Mouse (Mus musculus) stomach, postnatal 0 days (tissue): Measurements from ENCODE around the gene Hyal2. TPM values are rescaled to one million over a fixed set of nuclear protein-coding genes. Genes with fewer than 3 reads are reported as not detected.

Source experiments
- ATAC-seq: fragments of 200-750 bp; cut with Nextera tagmentation; 2 replicates; pipeline ENCODE4 v1.8.0; 2017; ENCODE audit not compliant: low FRiP score, low TSS enrichment
- DNase-seq: peaks from one replicate; pipeline ENCODE4 v3.0.0-alpha.2; 2016; ENCODE audit warnings: low spot score
- H3K27ac ChIP-seq: fragments of 300-500 bp; sonication (generic); replicated peaks from 2 replicates; pipeline ENCODE4 v1.5.1; 2014; ENCODE audit warnings: mild to moderate bottlenecking, control low read depth
- H3K27me3 ChIP-seq: fragments of 300-500 bp; sonication (generic); 2 replicates; pipeline ENCODE4 v1.6.1; 2014; ENCODE audit warnings: low read length; ENCODE audit not compliant: control insufficient read depth, insufficient read depth
- H3K36me3 ChIP-seq: fragments of 300-500 bp; sonication (generic); 2 replicates; pipeline ENCODE4 v1.6.1; 2014; ENCODE audit warnings: low read length, mixed read lengths; ENCODE audit not compliant: control insufficient read depth, insufficient read depth
- H3K4me1 ChIP-seq: fragments of 300-500 bp; sonication (generic); replicated peaks from 2 replicates; pipeline ENCODE4 v1.6.1; 2014; ENCODE audit warnings: antibody characterized with exemption; ENCODE audit not compliant: control insufficient read depth, insufficient read depth
- H3K4me2 ChIP-seq: fragments of 300-500 bp; sonication (generic); replicated peaks from 2 replicates; pipeline ENCODE4 v1.6.1; 2014; ENCODE audit warnings: low read depth, mild to moderate bottlenecking, control low read depth, moderate library complexity
- H3K4me3 ChIP-seq: fragments of 300-500 bp; sonication (generic); 2 replicates; pipeline ENCODE4 v1.5.1; 2014; ENCODE audit warnings: low read depth, low read length, control low read depth
- H3K9ac ChIP-seq: fragments of 300-500 bp; sonication (generic); 2 replicates; pipeline ENCODE4 v1.6.1; 2014; ENCODE audit warnings: mild to moderate bottlenecking, low read length, control low read depth, mixed read lengths
- H3K9me3 ChIP-seq: fragments of 300-500 bp; sonication (generic); 2 replicates; pipeline ENCODE4 v1.6.1; 2016; ENCODE audit warnings: low read length; ENCODE audit not compliant: control insufficient read depth
- CTCF ChIP-seq: IDR thresholded peaks from 2 replicates; pipeline ENCODE4 v1.5.1; 2016; ENCODE audit warnings: antibody characterized with exemption, low read depth, mild to moderate bottlenecking, moderate library complexity
- EP300 ChIP-seq: optimal IDR thresholded peaks from 2 replicates; pipeline ENCODE3; 2016; ENCODE audit warnings: antibody characterized with exemption
- WGBS: fragments of 180-500 bp; shearing (Covaris S2); extraction: QIAGEN DNeasy Blood & Tissue Kit; methylation state at CpG from one replicate; pipeline ENCODE4 v1.1.7; 2014; 5-methylcytosine and 5-hydroxymethylcytosine counted together
- polyA plus RNA-seq: library from polyadenylated mRNA; unstranded; fragments of >200 nt; fragmentation: Nextera tagmentation; extraction: Ambion mirVana; gene quantifications from 2 replicates; pipeline ENCODE4 v1.2.1, GENCODE M21; 2015

Hyal2 gene
- polyA plus RNA-seq, 1 experiment from 2014 or later: 50.4 TPM

DNA sequence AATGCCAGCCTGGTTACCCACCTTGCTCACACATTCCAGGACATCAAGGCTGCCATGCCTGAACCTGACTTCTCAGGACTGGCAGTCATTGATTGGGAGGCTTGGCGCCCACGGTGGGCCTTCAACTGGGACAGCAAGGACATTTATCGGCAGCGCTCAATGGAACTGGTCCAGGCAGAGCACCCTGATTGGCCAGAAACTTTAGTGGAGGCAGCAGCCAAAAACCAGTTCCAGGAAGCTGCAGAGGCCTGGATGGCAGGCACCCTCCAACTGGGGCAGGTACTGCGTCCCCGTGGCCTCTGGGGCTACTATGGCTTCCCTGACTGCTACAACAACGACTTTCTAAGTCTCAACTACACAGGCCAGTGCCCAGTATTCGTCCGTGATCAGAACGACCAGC lies 10.1 kb downstream of the Hyal2 start:
- H3K36me3 ChIP-seq: no peaks in the 10 kb centered on the region
- peaks cover 8% of the 10 kb centered on the region for H3K4me1 ChIP-seq
- peak overlapping the region; percentile 69 for H3K4me2 ChIP-seq
- H3K9ac ChIP-seq: no peak overlapping the region
- ATAC-seq (no peak), DNase-seq (no peak)
- H3K27ac ChIP-seq: peak overlapping the region; percentile 92; the same call in 1 of the 2 replicates
- H3K9me3 ChIP-seq: no peaks in the 10 kb centered on the region
- 83% methylated on average over 10 of the region's 10 CpGs for WGBS
- H3K27me3 ChIP-seq: no peaks in the 10 kb centered on the region
- TF ChIP-seq CTCF (no peak), EP300 (no peak)
- peak overlapping the region; percentile 17 for H3K4me3 ChIP-seq

DNA sequence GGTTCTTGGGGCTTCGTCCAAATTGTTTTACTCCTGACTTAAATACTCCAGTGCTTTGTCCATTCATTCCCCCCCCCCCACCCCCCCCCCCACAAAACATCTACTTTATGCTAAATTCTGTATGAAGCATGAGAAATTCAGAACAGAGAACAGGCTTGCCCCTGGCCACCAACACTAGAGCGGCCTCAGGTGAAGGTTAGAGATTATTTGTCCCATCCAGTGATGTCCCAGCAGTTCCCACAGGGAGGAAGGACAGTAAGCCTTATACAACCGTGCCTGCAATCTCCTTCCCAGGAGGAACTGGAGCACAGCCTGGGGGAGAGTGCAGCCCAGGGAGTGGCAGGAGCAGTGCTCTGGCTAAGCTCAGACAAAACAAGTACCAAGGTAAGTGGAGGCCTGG lies 10.8 kb downstream of the Hyal2 start, which contains the start of gene Naa80:
TSS of gene Naa80 (plus strand) at position 301 of the 400 bp plus-strand sequence.
- ATAC-seq (no peak), DNase-seq (no peak)
- whole genome bisulfite sequencing: 65% methylated on average over 3 of the region's 3 CpGs
- H3K27ac ChIP-seq: peak within 1 kb of the TSS; percentile 96
- TF ChIP-seq EP300 (no peak), CTCF (no peak)
- no peaks in the 10 kb centered on the region for H3K27me3 ChIP-seq
- H3K9ac ChIP-seq: peak within 1 kb of the TSS; percentile 23
- H3K4me2 ChIP-seq: peak within 1 kb of the TSS; percentile 69
- no peaks in the 10 kb centered on the region for H3K9me3 ChIP-seq
- peaks cover 8% of the 10 kb centered on the region for H3K4me1 ChIP-seq
- H3K4me3 ChIP-seq: peak within 1 kb of the TSS; percentile 17
- H3K36me3 ChIP-seq: no peaks in the 10 kb centered on the region

DNA sequence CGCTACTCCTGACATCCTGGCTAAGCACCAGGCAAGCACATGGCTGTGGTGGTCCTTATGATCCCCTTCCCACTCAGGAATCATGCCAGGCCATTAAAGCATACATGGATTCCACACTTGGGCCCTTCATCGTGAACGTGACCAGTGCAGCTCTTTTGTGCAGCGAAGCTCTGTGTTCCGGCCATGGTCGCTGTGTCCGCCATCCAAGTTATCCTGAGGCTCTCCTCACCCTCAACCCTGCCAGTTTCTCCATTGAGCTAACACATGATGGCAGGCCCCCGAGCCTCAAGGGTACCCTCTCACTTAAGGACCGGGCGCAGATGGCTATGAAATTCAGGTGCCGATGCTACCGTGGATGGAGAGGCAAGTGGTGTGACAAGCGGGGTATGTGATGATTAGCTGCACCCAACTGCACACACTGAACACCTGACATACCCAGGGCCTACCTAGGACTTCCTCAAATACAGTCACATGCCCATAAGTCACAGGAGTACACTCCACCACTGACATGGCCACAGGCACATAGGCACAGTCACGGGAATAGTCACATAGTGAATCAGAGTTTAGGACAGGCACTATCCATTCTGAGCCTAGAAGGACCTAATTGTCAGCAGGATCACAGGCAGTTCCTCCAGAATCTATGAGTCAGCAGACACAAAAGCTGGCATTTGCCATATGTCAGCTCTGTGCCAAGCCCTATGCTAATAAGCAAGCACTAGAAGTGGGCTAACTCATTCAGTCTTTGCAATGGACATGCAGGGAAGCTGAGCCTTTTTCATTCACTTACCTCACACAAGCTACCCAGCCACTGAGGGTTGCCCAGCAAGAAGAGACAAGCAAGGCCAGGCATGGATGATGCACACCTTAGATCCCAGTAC lies 11.5 kb downstream of the Hyal2 start:
- ATAC-seq: no peak
- Histone ChIP-seq H3K4me2 (no peak overlapping the region), H3K4me1 (peaks cover 8% of the 10 kb centered on the region), H3K4me3 (no peak overlapping the region), H3K9me3 (no peaks in the 10 kb centered on the region), H3K27ac (peak overlapping the region; percentile 96), H3K36me3 (no peaks in the 10 kb centered on the region), H3K27me3 (no peaks in the 10 kb centered on the region), H3K9ac (peak overlapping the region; percentile 23)
- TF ChIP-seq CTCF (no peak), EP300 (no peak)
- 91% methylated on average over 14 of the region's 14 CpGs for WGBS
- no peak for DNase-seq

DNA sequence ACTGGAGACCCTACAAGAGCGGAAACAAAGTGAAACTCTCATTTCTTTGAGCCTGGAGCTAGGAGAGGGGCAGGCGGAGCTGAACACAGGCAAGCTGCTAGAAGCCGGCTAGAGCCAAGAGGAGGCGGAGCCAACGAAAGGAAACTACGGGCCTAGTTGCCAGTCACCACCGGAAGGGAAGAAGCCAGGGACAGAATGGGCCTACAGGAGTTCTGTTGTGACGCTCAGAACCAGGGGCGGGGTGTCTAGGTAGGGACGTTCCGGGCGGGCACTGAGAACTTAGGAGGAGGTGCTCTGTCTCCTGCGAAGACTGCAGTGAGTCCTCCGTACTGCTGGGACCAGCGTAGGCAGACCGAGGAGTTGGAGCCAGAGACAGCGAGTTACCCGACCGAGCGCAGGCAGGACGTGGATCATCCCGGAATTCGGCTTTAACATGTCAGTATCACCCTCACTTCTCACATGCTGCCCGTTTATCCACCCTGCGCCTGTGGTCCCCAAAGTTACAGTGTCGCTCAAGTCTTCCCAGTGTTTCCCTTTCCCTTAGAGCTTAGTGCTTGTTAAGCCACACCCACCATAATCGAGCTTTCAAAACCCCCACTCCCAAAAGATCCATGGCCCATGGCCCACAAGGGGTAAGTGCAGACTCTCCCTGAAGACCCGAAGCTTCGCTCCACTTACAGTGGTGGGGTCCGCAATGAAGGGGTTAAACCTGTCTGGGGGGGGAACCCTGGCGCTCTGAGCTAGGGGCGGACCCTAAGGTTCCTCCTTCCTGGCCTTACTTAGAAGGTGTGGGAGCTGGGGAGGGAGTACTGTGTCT lies 13.0 kb downstream of the Hyal2 start, which contains the start of gene Hyal3:
TSS of gene Hyal3 (plus strand) at position 318 of the 817 bp plus-strand sequence.
- peak within 1 kb of the TSS; percentile 96 for H3K27ac ChIP-seq
- peak; percentile 75 for ATAC-seq
- H3K4me1 ChIP-seq: peaks cover 8% of the 10 kb centered on the region
- 1% methylated on average over 32 of the region's 32 CpGs for WGBS
- peak within 1 kb of the TSS; percentile 92 for H3K4me2 ChIP-seq
- H3K9ac ChIP-seq: peak within 1 kb of the TSS; percentile 77
- peak within 1 kb of the TSS; percentile 60 for H3K4me3 ChIP-seq
- DNase-seq: peak; percentile 92
- no peaks in the 10 kb centered on the region for H3K27me3 ChIP-seq
- TF ChIP-seq EP300 (no peak), CTCF (peak; percentile 2; the same call in 1 of the 2 replicates)
- no peaks in the 10 kb centered on the region for H3K9me3 ChIP-seq
- H3K36me3 ChIP-seq: no peaks in the 10 kb centered on the region

DNA sequence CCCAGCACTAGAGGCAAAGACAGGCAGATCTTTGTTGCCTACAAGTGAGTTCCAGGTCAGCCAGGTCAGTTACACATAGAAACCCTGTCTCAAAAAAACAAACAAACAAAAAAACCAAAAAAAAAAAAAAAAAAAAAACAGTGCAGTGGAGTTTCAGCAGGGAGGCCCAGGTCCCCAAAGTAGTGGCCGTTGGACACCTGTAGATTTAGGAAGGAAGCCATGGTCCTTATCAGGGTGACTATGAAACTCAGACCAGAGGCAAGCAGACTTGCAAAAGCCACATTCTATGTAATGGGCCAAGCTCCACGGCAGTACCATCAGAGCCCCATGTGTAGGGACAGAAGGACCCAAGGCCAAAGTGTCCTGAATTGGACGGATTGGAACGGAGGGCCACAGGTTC lies 13.8 kb downstream of the Hyal2 start:
- Histone ChIP-seq H3K4me1 (peaks cover 5% of the 10 kb centered on the region; the same call in 1 of the 2 replicates), H3K27ac (peak overlapping the region; percentile 96), H3K9me3 (no peaks in the 10 kb centered on the region), H3K36me3 (no peaks in the 10 kb centered on the region), H3K4me2 (peak overlapping the region; percentile 92), H3K27me3 (no peaks in the 10 kb centered on the region), H3K4me3 (peak overlapping the region; percentile 60), H3K9ac (peak overlapping the region; percentile 77)
- TF ChIP-seq CTCF (no peak), EP300 (no peak)
- ATAC-seq (no peak), DNase-seq (no peak)
- 59% methylated on average over 4 of the region's 4 CpGs for WGBS
